Mouse (Mus musculus): ENCODE results near the gene Safb.
A peak's percentile ranks its signal among the peaks of the same experiment; 100 is the strongest.
"Not testable (repeated sequence)": the region's sequence is repeated elsewhere in the genome, so short reads cannot be mapped to it uniquely, and the experiment has no call there.

Gene Safb

GRCm38 (mm10) chr17:56611861-56612564 is 27.4 kb downstream of the Safb start:
- peak; percentile 67 for DNase-seq

GRCm38 (mm10) chr17:56612565-56612939 is 27.9 kb downstream of the Safb start:
- not testable (repeated sequence) for DNase-seq

GRCm38 (mm10) chr17:56613236-56613844 is 28.7 kb downstream of the Safb start, which contains the start of gene Rpl36:
Rpl36 (plus strand) TSS chr17:56613416.
- DNase-seq, result peak; percentile 93

GRCm38 (mm10) chr17:56613893-56614292 is 29.3 kb downstream of the Safb start:
- not testable (repeated sequence) for DNase-seq

- DNase-seq, result no peak
These were observed 29.9 kb downstream of the Safb start for GRCm38 (mm10) chr17:56614391-56615135.

- DNase-seq, result no peak
These were observed 30.6 kb downstream of the Safb start for GRCm38 (mm10) chr17:56615136-56615784.

- no peak for DNase-seq
These were observed 31.2 kb downstream of the Safb start for GRCm38 (mm10) chr17:56615792-56616191.

GRCm38 (mm10) chr17:56616725-56617124 is 32.1 kb downstream of the Safb start:
- no peak for DNase-seq

- no peak for DNase-seq
These were observed 33.0 kb downstream of the Safb start for GRCm38 (mm10) chr17:56617628-56618027.

GRCm38 (mm10) chr17:56625495-56625894 is 40.9 kb downstream of the Safb start:
- no peak for DNase-seq

- DNase-seq, result no peak
These were observed 41.6 kb downstream of the Safb start for GRCm38 (mm10) chr17:56626260-56626659.

- peak; percentile 100 for DNase-seq
These were observed 42.3 kb downstream of the Safb start, which contains the start of gene Lonp1 for GRCm38 (mm10) chr17:56626754-56627470. Lonp1 (minus strand) TSS chr17:56626887.

- peak; percentile 69 for DNase-seq
These were observed 43.1 kb downstream of the Safb start, which contains the start of gene Catsperd for GRCm38 (mm10) chr17:56627530-56628277. Catsperd (plus strand) TSS chr17:56628143.

GRCm38 (mm10) chr17:56629800-56630781 is 45.5 kb downstream of the Safb start:
- not testable (repeated sequence) for DNase-seq

GRCm38 (mm10) chr17:56631807-56632206 is 47.2 kb downstream of the Safb start:
- no peak for DNase-seq

- DNase-seq, result no peak
These were observed 49.4 kb downstream of the Safb start for GRCm38 (mm10) chr17:56634023-56634422.

GRCm38 (mm10) chr17:56643237-56643636 is 58.6 kb downstream of the Safb start:
- no peak for DNase-seq

GRCm38 (mm10) chr17:56647546-56647945 is 62.9 kb downstream of the Safb start:
- no peak for DNase-seq

GRCm38 (mm10) chr17:56651801-56652200 is 67.2 kb downstream of the Safb start:
- DNase-seq, result peak; percentile 17

- no peak for DNase-seq
These were observed 70.1 kb downstream of the Safb start for GRCm38 (mm10) chr17:56654771-56655170.

Data from embryo, embryonic 11 days (tissue).